Mouse (Mus musculus) lung, adult 2 months (tissue): ENCODE measurements around the gene Acox3.

Experiments used
- CTCF ChIP-seq: fragments of 200-500 bp; IDR thresholded peaks from 2 replicates; pipeline ENCODE4 v1.5.1; 2011; ENCODE audit warnings: mild to moderate bottlenecking, low read length, control low read depth; ENCODE audit not compliant: insufficient read depth
- POLR2A ChIP-seq: fragments of 200-500 bp; IDR thresholded peaks from 2 replicates; pipeline ENCODE4 v1.6.1; 2011; ENCODE audit warnings: low read depth, mild to moderate bottlenecking, control low read depth, low read length, borderline replicate concordance; ENCODE audit errors: extremely low read depth

DNA sequence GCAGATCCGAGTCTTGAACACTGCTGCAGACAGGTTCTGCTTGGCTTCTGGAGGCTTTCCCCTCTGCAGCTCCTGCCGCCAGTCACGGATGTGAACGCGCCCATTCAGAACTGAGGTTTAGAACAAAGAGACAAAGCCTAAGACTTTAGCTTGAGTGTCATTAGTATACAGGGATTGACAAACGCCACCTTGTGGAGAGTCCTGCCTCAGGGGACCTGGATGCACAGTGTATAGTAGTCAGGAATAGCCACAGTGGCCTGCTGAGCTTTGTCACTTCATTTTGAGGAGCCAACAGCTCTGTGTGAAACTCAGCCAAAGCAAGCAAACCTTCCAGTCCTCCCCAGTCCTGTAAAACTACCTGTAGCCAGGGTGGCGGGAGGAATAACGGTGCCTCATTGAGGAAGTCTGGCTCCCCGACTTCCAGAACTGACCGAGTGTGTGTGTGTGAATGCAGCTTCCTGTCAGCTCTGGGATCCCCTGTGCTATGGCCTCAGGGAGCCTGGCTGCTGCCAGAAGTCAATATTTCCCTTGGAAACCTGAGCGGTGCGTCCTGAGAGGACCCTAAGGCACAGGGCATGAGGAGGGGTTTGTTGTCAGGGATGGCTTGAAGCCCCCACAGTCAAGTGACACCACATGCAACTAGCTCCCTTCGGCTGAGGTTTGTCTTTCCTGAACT is 24.8 kb upstream of the Acox3 start:
- TF ChIP-seq CTCF = no peak
- TF ChIP-seq POLR2A = no peak
